8 mouse cellular contexts compared by ENCODE assay signal in genomic region chr11:98863751-98864429, GRCm38 (mm10). TPM values are rescaled to one million over a fixed set of nuclear protein-coding genes. Genes with fewer than 3 reads are reported as not detected.
DNase-seq lines count a peak whose midpoint lies in the region; ATAC-seq and TF ChIP-seq lines count a peak whose summit lies in the region.

No protein-coding gene starts in this region.

- peak overlapping the region; percentile 61 for H3K4me3 ChIP-seq in forebrain, embryonic 11.5 days (ENCODE audit: low read depth, low read length)
- H3K4me3 ChIP-seq in intestine, embryonic 16.5 days (ENCODE audit: low read length): peak overlapping the region; percentile 71
- H3K4me3 ChIP-seq in liver, embryonic 14.5 days (ENCODE audit: insufficient read depth in 1 of 2, low read depth in 2 of 2, low read length in 2 of 2): peak overlapping the region; percentile 76 to 86
- H3K4me3 ChIP-seq in neural tube, embryonic 13.5 days: peak overlapping the region; percentile 66

- TF ChIP-seq EP300 in liver, embryonic 14.5 days (IDR thresholded peaks at IDR 0.05; ENCODE audit: low read depth): no peak

- peaks cover 4% of the 10 kb centered on the region for H3K4me1 ChIP-seq in forebrain, embryonic 11.5 days (replicated peaks; ENCODE audit: control insufficient read depth, insufficient read depth, low read length)
- peaks cover 8% of the 10 kb centered on the region; the same call in 1 of the 2 replicates for H3K4me1 ChIP-seq in intestine, embryonic 16.5 days (ENCODE audit: control insufficient read depth, insufficient read depth, low read length)
- peaks cover 13 to 17% of the 10 kb centered on the region in 2 experiments for H3K4me1 ChIP-seq in liver, embryonic 14.5 days (replicated peaks; ENCODE audit: control insufficient read depth in 2 of 2, insufficient read depth in 2 of 2, low read length in 1 of 2)
- H3K4me1 ChIP-seq in neural tube, embryonic 13.5 days (replicated peaks): peaks cover 21% of the 10 kb centered on the region

- peak overlapping the region; percentile 80 for H3K27ac ChIP-seq in forebrain, embryonic 11.5 days (ENCODE audit: low read depth, low read length)
- peak overlapping the region; percentile 87 for H3K27ac ChIP-seq in intestine, embryonic 16.5 days (ENCODE audit: low read length)
- peak overlapping the region; percentile 64 for H3K27ac ChIP-seq in liver, embryonic 14.5 days
- peak overlapping the region; percentile 96 for H3K27ac ChIP-seq in neural tube, embryonic 13.5 days (replicated peaks)

- WGBS in forebrain, embryonic 11.5 days: under 1% methylated on average over 38 of the region's 39 CpGs
- under 1% methylated on average over 36 of the region's 39 CpGs for WGBS in intestine, embryonic 16.5 days
- under 1% methylated on average over 39 of the region's 39 CpGs for WGBS in liver, embryonic 14.5 days (ENCODE audit: insufficient replicate concordance)
- under 1% methylated on average over 39 of the region's 39 CpGs for WGBS in neural tube, embryonic 13.5 days

- peak overlapping the region; percentile 73 for H3K4me2 ChIP-seq in forebrain, embryonic 11.5 days (ENCODE audit: low read depth, low read length, severe bottlenecking)
- peak overlapping the region; percentile 68 for H3K4me2 ChIP-seq in intestine, embryonic 16.5 days (ENCODE audit: low read depth, low read length)
- peak overlapping the region; percentile 68 for H3K4me2 ChIP-seq in liver, embryonic 14.5 days (ENCODE audit: low read depth)
- peak overlapping the region; percentile 70 for H3K4me2 ChIP-seq in neural tube, embryonic 13.5 days

- intact Hi-C loops in gastrocnemius, postnatal 14 days (cut with DNase I; ENCODE audit: low total_unique reads): no loop called here

- no peaks in the 10 kb centered on the region; the same call in 1 of the 2 replicates for H3K36me3 ChIP-seq in forebrain, embryonic 11.5 days (ENCODE audit: control insufficient read depth, insufficient read depth, low read length)
- no peaks in the 10 kb centered on the region for H3K36me3 ChIP-seq in intestine, embryonic 16.5 days (ENCODE audit: control insufficient read depth, insufficient read depth, low read length)
- H3K36me3 ChIP-seq in liver, embryonic 14.5 days (replicated peaks; ENCODE audit: control insufficient read depth, insufficient read depth, low read depth): peaks cover 12% of the 10 kb centered on the region
- H3K36me3 ChIP-seq in neural tube, embryonic 13.5 days: peaks cover 19% of the 10 kb centered on the region

- H3K27me3 ChIP-seq in forebrain, embryonic 11.5 days (ENCODE audit: control insufficient read depth, insufficient read depth, low read length): no peaks in the 10 kb centered on the region
- H3K27me3 ChIP-seq in intestine, embryonic 16.5 days (replicated peaks; ENCODE audit: control insufficient read depth, insufficient read depth, low read length): no peaks in the 10 kb centered on the region
- H3K27me3 ChIP-seq in liver, embryonic 14.5 days (ENCODE audit: control insufficient read depth, insufficient read depth, low read length): no peaks in the 10 kb centered on the region
- H3K27me3 ChIP-seq in neural tube, embryonic 13.5 days: no peaks in the 10 kb centered on the region

- peak; percentile 84 for ATAC-seq in forebrain, embryonic 11.5 days (replicated peaks; ENCODE audit: low FRiP score)
- ATAC-seq in intestine, embryonic 16.5 days: peak; percentile 78
- peak; percentile 57 for ATAC-seq in liver, embryonic 14.5 days (ENCODE audit: insufficient read depth)
- peak; percentile 74 for ATAC-seq in neural tube, embryonic 13.5 days (ENCODE audit: low read depth)

- H3K9me3 ChIP-seq in forebrain, embryonic 11.5 days (ENCODE audit: control insufficient read depth, low read length): no peaks in the 10 kb centered on the region
- H3K9me3 ChIP-seq in intestine, embryonic 16.5 days (ENCODE audit: control insufficient read depth, low read length): no peaks in the 10 kb centered on the region
- H3K9me3 ChIP-seq in liver, embryonic 14.5 days (ENCODE audit: control insufficient read depth, low read length): no peaks in the 10 kb centered on the region
- H3K9me3 ChIP-seq in neural tube, embryonic 13.5 days: no peaks in the 10 kb centered on the region

- peak; percentile 29 for DNase-seq in layer of hippocampus, adult 11-12 months (ENCODE audit: low spot score)
- DNase-seq in layer of hippocampus, adult 9-11 months: no peak
- DNase-seq in T-cell, adult 2 months (ENCODE audit: low spot score): peak; percentile 51
- DNase-seq in forebrain, embryonic 11.5 days (ENCODE audit: low spot score): peak; percentile 93
- DNase-seq in liver, embryonic 14.5 days (ENCODE audit: low read depth in 3 of 3, low spot score in 3 of 3): peak in 1 of 3 experiments; percentile 24
- DNase-seq in gastrocnemius, postnatal 14 days: no peak

- TF ChIP-seq CTCF in liver, embryonic 14.5 days (IDR thresholded peaks at IDR 0.05; ENCODE audit: low read depth): no peak

- peak overlapping the region; percentile 62 for H3K9ac ChIP-seq in forebrain, embryonic 11.5 days (ENCODE audit: low read length)
- peak overlapping the region; percentile 90 for H3K9ac ChIP-seq in intestine, embryonic 16.5 days (ENCODE audit: low read depth, low read length)
- H3K9ac ChIP-seq in liver, embryonic 14.5 days (replicated peaks): peak overlapping the region; percentile 80
- H3K9ac ChIP-seq in neural tube, embryonic 13.5 days: peak overlapping the region; percentile 79

RNA-seq across cellular contexts. Expression of gene Wipf2, which starts 0.5 kb away (rescaled TPM):
- 5.5 and 6.3 TPM in 2 replicates for polyA plus RNA-seq in forebrain, embryonic 11.5 days (2014; fragmentation: Nextera tagmentation; extraction: Ambion mirVana)
- 3.4 and 3.5 TPM in 2 replicates for polyA plus RNA-seq in intestine, embryonic 16.5 days (2015; fragmentation: Nextera tagmentation; extraction: Ambion mirVana)
- 2.0 and 2.1 TPM in 2 replicates for polyA plus RNA-seq in liver, embryonic 14.5 days (2012; rRNA removed)
- 1.1 and 1.4 TPM in 2 replicates for polyA plus RNA-seq in liver, embryonic 14.5 days (2014; fragmentation: Nextera tagmentation; extraction: Ambion mirVana)
- 4.3 and 4.6 TPM in 2 replicates for polyA plus RNA-seq in neural tube, embryonic 13.5 days (2015; fragmentation: Nextera tagmentation; extraction: Ambion mirVana)
- total RNA-seq in gastrocnemius, postnatal 14 days (2021): 1 to 10 TPM; 4.4 to 4.6 TPM

RNA-seq across cellular contexts. Expression of gene Rapgefl1, which starts 27.3 kb away (rescaled TPM):
- 2.0 and 2.5 TPM in 2 replicates for polyA plus RNA-seq in forebrain, embryonic 11.5 days (2014; fragmentation: Nextera tagmentation; extraction: Ambion mirVana)
- 0.67 and 1.1 TPM in 2 replicates for polyA plus RNA-seq in intestine, embryonic 16.5 days (2015; fragmentation: Nextera tagmentation; extraction: Ambion mirVana)
- polyA plus RNA-seq in liver, embryonic 14.5 days (2012; rRNA removed): 0.52 and 0.55 TPM in 2 replicates
- polyA plus RNA-seq in liver, embryonic 14.5 days (2014; fragmentation: Nextera tagmentation; extraction: Ambion mirVana): 0.05 and 0.06 TPM in 2 replicates
- 5.6 and 6.7 TPM in 2 replicates for polyA plus RNA-seq in neural tube, embryonic 13.5 days (2015; fragmentation: Nextera tagmentation; extraction: Ambion mirVana)
- total RNA-seq in gastrocnemius, postnatal 14 days (2021): 1 to 10 TPM in 1 of 2 experiments, under 1 TPM in 1; 0.49 to 1.1 TPM

RNA-seq across cellular contexts. Expression of gene Cdc6, which starts 43.7 kb away (rescaled TPM):
- 52.8 and 54.7 TPM in 2 replicates for polyA plus RNA-seq in forebrain, embryonic 11.5 days (2014; fragmentation: Nextera tagmentation; extraction: Ambion mirVana)
- 18.9 and 23.0 TPM in 2 replicates for polyA plus RNA-seq in intestine, embryonic 16.5 days (2015; fragmentation: Nextera tagmentation; extraction: Ambion mirVana)
- polyA plus RNA-seq in liver, embryonic 14.5 days (2012; rRNA removed): 16.9 and 28.6 TPM in 2 replicates
- 64.1 and 71.0 TPM in 2 replicates for polyA plus RNA-seq in liver, embryonic 14.5 days (2014; fragmentation: Nextera tagmentation; extraction: Ambion mirVana)
- 4.2 and 4.7 TPM in 2 replicates for polyA plus RNA-seq in neural tube, embryonic 13.5 days (2015; fragmentation: Nextera tagmentation; extraction: Ambion mirVana)
- total RNA-seq in gastrocnemius, postnatal 14 days (2021): 1 to 10 TPM in 1 of 2 experiments, under 1 TPM in 1; 0.78 to 1.3 TPM

RNA-seq across cellular contexts. Expression of gene Casc3, which starts 59.2 kb away (rescaled TPM):
- polyA plus RNA-seq in forebrain, embryonic 11.5 days (2014; fragmentation: Nextera tagmentation; extraction: Ambion mirVana): 59.9 and 63.2 TPM in 2 replicates
- 23.1 and 24.3 TPM in 2 replicates for polyA plus RNA-seq in intestine, embryonic 16.5 days (2015; fragmentation: Nextera tagmentation; extraction: Ambion mirVana)
- polyA plus RNA-seq in liver, embryonic 14.5 days (2012; rRNA removed): 12.2 and 12.7 TPM in 2 replicates
- 11.5 and 13.0 TPM in 2 replicates for polyA plus RNA-seq in liver, embryonic 14.5 days (2014; fragmentation: Nextera tagmentation; extraction: Ambion mirVana)
- polyA plus RNA-seq in neural tube, embryonic 13.5 days (2015; fragmentation: Nextera tagmentation; extraction: Ambion mirVana): 55.1 and 57.7 TPM in 2 replicates
- 10 to 100 TPM; 20.1 to 21.5 TPM for total RNA-seq in gastrocnemius, postnatal 14 days (2021)

Comparison
In these comparisons a context has a peak if more than half of its experiments do, and no peak if none do; other contexts are left out.
1. DNase-seq: peak in layer of hippocampus, adult 11-12 months (single experiment), T-cell, adult 2 months (single experiment) and forebrain, embryonic 11.5 days (single experiment); none in layer of hippocampus, adult 9-11 months (single experiment) and gastrocnemius, postnatal 14 days (single experiment).
2. Peak in every context shown above with its lines, with median percentiles within 50 percentile points of each other: ATAC-seq, H3K27ac ChIP-seq, H3K4me2 ChIP-seq, H3K4me3 ChIP-seq and H3K9ac ChIP-seq.